Mouse (Mus musculus) ovary, postnatal 10 days (tissue): ENCODE data around the gene Dirc2.

Source experiments
- DNase-seq: peaks from one replicate; pipeline ENCODE4 v3.0.0; 2022; ENCODE audit warnings: low spot score

Gene Dirc2

DNA sequence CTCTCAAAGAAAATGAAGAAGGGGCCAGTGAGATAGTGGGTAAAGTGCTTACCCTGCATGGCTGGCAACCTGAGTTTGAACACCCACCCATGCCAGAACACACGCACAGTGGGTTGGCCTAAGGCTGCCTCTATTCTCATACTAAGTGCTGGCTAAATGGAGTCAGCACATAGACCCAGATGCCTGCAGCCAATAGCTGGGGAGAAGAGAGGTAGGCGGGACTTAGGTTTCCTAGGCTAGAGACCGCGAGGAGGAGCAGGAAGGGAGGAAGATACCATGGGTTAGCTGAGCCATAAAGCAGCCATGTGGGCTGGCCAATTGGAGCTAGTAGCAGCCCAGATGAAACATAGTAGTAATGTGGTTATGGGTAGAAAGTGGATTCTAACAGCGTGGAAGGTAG lies 3.4 kb upstream of the Dirc2 start:
- DNase-seq, result no peak

DNA sequence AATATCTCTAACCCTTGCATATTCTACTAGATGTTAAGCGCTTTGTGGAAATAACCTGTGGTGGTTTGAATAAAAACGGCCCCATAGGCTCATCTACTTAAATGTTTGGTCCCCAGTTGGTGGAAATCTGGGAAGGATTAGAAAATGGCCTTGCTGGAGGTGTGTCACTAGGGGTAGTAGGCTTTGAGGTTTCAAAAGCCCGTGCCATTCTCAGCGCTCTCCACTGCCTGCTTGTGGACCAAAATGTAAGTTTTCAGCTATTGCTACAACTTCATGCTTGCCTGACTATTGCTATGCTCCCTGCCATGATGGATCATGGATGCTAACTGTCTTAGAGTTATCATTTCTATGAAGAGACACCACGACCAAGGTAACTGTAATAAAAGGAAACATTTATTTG lies 2.5 kb upstream of the Dirc2 start:
- no peak for DNase-seq

DNA sequence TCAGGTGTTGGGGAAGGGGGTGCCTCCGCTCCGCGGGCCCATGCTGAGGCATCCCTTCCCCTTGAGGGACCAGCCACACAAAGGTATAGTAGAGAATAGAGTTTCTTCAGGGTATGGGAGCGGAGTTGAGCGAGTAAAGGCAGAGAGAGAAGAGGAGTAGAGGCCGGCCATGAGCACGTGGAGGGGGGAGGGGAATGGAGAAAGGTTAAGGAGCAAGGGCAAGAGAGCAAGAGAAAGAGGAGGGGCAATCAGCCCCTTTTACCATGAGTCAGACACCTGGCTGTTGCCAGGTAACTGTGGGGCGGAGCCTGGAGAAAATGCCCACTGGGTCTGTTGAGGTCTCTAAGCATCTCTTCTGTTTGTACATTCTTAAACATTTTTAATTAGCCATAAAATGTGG lies 2.0 kb upstream of the Dirc2 start:
- DNase-seq, result no peak

DNA sequence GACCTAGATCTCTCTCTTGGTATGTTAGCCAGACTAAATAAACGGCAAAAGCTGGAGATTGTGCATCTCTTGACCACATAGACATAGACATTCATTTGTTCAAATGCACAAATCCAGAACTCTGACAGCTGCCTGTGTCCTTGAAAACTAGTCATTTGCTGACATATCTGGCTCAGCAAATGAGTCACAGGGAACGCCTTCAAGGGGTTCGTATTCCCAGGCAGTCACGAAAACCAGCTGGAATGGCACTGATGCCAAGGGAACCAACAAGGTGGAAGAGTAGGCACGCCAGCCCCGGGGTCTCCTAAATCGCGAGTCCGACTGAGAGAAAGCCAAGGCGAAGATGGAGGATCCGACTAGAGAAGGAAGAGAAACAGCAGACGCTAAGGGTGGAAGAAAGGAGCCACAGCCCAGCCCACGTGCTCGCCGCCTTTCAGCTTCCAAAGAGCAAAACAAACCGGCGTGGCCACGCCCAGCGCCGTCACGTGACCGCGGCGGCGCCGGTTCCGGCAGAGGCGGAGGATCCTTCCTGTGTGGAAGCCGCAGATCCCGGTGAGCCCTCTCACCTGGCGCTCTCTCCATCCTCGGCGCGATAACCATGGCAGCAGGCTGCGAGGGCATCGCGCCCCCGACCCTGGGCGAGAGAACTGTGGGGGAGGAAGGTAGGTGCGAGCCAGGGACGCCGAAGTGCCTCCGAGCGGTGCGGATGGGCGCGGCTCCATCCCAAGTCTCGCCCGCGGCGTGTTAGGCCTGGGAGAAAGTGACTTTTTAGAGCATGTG lies 912 bp upstream of the Dirc2 start, which contains the start of gene Hspbap1:
TSS of gene Hspbap1 (plus strand) at position 498 of the 780 bp plus-strand sequence.
- peak; percentile 70 for DNase-seq

DNA sequence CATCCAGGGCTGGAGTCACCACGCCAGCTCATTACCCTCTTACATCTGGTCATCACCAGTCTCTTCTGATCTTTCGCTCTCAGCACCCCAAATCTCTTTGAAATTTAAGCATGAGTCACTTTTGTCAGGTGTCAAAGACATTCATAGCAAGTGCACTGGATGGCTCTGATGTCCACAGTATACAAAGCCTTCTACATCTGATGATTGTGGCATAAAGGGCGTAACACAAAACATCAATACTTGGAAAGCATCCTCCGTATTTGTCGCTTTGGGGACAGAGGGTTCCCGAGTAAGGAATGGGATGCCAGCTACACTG lies 729 bp downstream of the Dirc2 start:
- DNase-seq, result no peak

DNA sequence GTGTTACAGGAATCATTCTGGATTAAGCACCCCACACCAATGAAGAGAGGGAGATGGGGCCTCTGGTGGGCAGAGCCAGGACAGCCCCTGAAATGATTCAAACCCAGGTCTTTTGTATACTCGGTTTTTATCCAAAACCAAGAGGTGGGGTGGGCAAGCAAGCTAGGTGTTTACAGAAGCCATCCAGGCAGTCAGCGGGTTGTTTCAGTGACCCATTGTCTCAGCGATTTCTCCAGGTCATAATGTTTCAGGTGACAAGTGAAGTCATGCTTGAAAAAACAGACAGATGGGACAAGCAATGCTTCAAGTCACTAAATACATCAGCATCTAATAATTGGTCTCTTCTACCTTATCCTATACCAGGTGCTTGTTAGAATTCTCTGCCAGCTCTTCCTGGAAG lies 2.8 kb downstream of the Dirc2 start:
- DNase-seq, result no peak

DNA sequence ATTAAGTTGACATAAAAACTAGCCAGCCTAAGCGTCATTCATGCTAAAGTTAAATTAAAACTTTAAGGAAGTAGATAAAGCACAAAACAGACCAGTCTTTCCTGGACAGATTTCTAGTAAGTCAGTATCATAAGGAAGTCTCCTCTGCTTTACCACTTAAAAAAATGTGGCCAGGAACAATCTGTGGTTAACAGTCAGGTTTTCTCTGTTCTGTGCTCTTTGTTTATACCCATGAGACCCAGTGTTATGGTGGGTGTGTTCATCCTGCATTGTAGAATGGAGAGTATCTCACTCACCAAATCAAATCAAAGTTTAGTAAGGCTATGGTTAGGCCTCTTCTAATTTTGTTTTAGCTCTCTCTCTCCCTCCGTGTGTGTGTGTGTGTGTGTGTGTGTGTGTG lies 3.7 kb downstream of the Dirc2 start:
- no peak for DNase-seq

DNA sequence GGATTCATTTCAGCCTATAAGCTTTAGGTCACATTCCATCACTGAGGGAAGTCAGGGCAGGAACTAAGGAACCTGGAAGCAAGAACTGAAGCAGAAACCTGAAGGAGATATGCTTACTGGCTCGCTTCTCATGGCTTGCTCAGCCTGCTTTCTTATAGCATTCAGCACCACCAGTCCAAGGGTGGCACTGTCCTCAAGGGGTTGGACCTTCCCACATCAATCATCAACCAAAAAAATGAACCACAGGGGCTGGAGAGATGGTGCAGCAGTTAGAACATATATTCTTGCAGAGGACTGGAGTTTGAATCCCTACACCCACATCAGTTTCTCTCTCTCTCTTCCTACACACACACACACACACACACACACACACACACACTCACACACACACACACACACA lies 4.2 kb downstream of the Dirc2 start:
- DNase-seq, result no peak

DNA sequence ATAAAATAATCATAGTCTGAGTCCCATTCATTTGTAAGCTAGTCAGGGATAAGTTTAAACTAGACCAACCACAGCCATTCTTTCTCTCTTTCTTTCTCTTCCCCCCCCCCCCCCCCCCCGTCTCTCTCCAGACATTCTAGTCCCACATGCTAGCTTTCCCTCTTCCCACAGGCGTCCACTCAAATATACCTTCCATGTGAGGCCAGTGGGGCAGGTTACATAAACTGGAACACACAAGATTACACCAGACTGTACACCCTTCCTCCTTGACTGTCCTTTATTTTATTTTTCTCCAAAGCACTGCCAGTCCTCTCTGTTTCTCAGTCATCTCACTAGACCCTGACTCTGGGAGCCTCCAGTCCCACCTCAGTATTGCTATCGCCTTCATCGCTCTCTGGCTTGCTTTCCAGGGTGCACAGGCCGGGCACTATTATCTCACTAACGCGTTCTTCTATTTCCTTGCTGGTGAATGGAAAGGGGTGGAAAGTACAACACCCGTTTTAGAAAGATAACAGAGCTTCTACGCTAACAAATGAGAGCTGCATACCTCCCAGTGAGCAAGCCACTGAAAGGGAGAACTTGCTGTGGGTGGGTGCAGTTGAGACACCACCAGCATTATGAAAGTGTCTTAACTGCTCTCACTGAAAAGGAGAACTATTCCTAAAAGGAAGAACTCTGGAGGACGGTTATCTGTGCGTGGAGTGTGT lies 5.4 kb downstream of the Dirc2 start:
- DNase-seq, result no peak

DNA sequence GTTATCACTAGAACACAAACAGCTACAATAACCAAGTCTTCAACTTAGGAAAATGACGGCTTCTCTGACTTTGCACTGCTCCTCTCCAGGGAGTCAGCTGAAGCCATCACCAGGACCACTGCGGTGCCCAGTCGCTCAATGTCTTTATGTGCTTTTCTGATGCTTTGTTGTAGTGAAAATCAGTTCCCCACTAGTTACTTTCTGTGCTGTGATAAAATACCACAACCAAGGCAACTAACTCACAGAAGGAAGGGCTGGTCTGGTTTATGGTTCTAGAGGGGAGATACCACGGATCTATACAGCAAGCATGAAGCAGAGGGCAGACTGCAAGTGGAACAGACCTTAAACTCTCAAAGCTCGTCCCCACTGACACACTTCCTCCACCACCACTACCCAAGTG lies 9.8 kb downstream of the Dirc2 start:
- DNase-seq, result no peak

DNA sequence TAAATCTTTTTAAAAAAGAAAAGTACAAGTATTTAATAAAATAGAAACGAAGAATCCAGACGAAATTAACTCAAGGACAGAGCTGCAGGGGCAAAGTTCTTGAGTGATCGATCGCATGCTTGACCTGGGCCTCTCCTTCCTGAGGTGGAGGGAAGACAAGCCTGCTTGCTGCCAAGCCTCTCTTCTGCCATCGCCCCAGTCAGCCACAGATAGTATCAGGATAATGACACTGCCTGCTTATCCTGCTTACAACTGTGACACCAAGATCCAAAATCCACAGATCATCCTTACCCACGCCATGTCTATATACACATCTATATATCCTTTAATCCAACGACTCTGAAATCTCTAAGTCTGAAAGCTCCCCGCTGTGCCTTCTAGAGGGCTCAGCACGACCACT lies 12.5 kb downstream of the Dirc2 start:
- no peak for DNase-seq

DNA sequence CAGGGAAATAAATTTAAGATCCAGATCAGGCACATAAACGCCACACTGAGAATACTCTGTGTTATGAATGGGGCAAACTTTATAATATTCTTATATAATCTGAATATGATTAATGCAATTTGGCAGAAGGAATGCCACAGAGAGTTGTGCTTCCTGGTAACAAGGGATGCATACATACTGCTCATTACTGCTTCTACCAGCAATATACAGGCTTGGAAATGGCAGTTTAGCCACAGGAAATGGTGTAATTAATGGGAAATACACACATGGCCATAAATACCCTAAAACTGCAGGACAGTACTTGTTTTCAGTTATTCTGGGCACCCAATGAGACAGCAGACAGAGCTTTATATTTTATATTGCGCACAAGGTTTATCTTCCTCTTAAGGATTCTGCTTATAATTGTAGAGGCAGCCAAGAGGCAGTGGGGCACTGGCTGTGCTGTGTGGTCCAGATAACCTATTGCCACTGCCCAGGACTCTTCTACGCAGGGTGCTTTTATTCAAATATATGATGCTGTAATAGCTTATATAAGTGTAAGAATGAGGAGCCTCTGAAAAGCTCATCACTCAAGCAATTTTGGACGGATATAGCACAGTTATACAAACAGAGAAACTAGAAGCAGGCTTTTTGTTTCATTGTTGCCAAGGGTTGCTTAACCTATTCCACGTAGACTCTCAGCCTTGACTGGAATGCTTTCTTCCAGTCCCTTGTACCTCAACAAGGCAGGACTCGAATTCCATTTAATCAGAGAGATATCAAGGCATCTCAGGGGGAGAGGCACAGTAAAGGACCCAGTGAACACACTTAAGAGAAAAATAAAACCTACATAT lies 13.4 kb downstream of the Dirc2 start:
- no peak for DNase-seq

DNA sequence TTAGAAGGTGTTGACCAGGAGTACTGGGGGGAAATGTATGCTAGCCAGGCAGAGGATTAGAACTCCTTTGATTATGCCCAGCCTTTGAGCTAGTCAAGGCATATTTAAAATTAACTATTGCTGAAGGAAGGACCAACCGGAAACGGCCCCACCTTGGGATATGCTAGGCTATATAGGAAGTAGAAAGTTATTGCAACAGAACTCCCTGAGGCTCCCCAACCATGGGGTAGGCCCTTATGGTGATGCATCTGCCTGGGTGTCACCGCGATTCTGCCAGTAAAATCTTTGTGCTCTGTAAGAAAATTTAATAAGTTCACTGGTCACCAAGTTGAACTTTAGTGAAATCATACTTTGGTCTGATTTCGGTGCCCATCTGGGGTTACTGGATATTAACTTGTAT lies 15.2 kb downstream of the Dirc2 start:
- no peak for DNase-seq

DNA sequence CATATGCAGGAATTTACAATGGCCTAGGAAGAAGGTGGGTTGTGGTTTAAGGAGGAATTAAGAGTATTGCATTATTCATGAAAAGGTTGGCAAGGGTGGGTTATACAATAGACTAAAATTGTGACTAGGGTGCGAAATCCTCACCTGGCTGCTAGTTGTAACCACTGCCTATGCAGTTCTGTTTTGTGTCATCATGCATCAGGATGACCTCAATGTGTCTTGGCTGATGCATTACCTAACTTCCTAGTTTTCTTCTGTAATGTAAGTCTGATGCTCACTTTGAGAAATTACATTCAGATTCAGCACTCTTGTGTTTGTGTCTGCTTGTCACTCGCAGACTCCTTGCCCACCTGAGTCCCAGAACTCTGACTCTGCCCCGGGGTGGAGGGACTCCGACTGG lies 17.3 kb downstream of the Dirc2 start:
- no peak for DNase-seq

DNA sequence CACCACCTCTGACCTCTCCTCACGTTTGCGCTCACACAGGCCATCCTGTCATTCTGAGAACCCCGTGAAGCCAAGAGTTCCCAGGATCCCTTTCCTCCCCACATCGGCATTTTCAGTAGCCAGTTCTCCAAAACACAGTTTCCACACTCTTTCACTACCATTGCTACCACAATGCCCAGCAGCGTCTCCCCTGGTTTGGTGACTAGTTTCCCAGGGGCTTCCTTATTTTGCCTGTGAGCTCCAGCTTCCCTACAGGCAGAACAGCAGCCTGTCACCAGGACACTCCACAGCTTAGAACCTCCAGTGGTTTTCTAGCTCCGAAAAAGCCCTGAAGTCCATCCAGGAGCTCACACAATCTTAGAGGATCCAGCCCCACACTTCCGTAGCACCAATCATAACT lies 19.8 kb downstream of the Dirc2 start:
- DNase-seq, result no peak

DNA sequence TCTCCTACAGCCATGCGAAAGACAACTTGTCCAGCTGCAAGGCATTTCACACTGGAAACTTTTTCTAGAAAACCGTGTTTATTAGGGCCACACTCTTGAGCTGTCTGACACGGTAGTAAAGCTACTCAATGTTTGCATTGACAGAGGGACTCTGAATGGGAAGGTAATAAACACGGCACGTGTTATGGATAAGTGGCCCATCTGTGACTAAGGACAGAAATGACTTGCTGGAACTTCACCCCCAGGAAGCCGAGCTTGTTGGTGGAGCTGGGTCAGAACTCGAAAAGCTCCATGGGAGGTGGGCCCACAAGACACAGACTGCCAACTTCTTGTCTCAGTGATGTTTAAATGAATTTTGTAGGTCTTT lies 20.9 kb downstream of the Dirc2 start:
- DNase-seq, result no peak

DNA sequence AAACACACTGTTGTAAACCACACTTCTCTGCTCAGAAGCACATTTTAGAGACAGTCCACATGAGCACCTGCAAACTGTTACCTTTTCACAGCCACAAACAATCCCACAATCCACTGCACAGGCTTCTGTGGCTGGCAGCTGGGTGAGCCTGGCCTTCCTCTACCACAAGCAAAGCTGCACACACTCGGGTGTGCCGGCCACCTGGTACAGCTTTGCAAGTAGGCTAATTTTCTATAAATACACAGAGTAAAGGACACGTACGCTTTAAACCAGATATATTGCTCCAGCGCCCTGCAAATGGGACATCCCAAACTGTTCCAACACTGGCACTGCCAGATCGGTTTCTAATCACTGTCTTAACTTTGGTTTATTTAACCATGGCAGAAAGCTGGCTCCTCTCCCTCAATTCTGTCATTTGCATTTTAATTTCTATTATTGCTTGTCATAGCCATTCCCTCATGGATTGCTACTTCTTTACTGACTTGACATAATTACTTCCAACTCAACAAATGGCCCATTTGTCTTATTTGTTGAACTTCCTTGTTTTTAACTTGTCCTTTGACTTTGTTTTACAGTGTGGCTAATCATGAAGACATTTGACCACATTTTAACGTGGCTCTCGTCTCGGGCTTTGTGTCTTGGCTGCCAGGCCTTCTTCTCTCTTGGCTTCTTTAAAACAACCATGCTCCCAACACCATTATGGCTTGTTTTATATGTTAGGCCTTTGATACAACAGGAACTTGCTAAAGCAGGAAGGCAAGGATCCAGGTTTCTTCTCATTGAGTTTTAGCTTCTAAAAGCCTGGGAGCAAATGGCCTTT lies 21.5 kb downstream of the Dirc2 start:
- no peak for DNase-seq

DNA sequence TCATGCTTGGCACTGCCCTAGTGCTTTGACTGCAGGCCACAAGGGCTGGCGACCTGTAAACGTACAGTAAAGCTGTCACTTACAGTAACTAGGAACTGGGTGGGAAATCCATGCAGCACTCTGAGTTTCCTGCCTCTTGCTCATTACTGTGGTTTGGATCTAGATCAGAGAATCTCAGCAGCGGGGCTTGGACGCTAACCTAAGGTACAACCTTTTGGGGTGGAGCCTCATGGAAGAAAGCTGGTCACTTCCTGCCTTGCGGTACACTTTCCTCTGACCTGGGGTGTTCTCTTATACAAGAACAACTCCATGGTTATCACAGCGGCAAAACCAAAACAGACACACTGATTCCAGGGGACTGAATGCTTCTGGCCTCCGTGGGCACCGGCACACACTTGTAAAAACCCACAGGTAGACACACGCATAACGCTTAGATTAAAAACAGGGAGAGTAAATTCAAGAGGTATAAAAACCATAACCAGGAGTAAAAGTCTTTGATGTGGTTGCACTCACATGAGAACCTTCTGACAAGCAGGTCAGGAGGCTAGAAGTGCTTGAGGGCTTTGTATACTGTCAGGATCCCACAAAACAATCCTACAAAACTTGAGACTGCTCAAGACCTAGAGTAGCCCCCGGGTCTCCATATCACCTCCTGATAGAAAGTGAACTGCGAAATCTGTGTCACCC lies 26.8 kb downstream of the Dirc2 start:
- no peak for DNase-seq

DNA sequence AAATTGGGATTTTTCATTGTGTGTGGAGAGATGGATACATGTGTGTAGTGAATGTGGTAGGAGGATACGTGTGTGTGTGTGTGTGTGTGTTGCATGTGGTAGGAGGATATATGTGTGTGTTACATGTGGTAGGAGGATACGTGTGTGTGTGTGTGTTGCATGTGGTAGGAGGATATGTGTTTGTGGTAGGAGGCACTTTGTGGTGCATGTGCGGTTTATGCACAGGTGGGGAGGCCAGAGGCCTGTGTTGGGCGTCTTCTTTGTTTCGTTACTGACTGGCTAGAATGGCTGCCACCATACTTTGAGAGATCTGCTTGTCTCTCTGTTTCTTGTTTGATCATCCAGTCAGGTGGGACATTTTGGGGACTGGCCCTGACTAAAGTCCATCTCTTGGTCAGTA lies 27.5 kb downstream of the Dirc2 start:
- no peak for DNase-seq

DNA sequence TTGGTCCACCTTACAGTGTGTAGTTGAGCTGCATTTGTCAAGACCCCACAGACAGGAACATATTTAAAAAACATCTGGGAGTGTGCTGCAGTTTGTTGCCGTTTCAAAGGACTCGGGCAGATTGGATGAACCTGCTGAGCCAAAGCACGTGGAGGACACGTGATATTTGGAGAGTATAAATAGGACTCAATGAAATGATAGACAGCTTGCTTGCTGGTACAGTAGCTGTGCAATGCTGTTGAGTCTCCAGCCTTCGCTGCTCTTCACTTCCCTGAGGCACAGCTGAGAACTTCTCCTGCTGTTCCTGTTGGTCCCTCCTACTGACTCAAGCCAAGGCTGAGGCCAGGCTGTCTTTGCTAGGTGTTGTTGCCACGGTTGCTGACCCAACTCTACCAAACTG lies 28.2 kb downstream of the Dirc2 start:
- DNase-seq, result no peak

DNA sequence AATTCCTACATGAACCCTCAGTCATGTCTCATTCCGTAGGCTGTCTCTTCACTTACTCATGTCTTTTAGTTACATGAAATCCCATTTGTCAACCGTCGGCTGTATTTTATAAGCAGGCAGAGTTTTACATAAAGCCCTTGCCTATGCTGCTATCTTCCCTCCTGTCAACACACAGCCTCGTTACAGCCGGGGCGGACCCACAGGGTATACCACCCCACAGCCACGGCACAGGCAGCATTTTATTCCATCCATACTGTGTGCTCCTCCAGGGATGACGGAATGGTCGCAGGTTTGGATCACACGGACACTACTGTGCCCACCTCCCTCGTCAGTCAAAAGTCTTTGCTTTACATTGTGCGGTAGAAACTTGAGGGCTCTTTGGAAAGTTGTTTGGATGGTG lies 28.8 kb downstream of the Dirc2 start:
- DNase-seq, result no peak

DNA sequence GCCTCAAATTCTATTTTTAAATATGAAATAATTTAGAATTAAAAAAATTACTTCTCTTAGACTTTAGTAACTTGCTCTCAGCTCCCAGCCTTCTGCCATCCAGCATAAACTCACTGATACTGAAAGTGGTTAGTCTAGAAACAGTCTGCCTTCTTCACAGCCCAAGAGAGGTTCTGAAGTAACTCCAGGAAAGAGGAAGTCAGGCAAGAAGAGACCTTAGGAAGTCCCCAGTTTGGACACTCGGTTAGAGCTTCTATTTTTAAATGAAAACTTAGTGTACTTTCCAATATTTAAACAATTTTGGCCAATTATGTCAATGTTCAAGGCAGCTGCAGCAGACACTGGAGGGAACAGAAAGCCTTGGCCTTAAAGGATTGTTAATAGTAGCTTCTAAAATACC lies 29.6 kb downstream of the Dirc2 start:
- DNase-seq, result no peak
